Mouse (Mus musculus): ENCODE data around the gene Kcnma1.

GRCm38 (mm10) chr14:23899462-23899861, 114.8 kb downstream of the Kcnma1 start:
- TF ChIP-seq CTCF (IDR thresholded peaks at IDR 0.05; ENCODE audit: insufficient read depth, low read depth, low read length) = no peak
- TF ChIP-seq POLR2A (IDR thresholded peaks at IDR 0.05; ENCODE audit: insufficient read depth, low read depth, low read length) = no peak

Data from olfactory bulb, adult 2 months (tissue).